Mouse (Mus musculus) c-Kit-negative CD71-positive TER-119-positive erythroid progenitor cells, embryonic 14.5 days (primary cell): ENCODE results near the gene Gpd1.
A peak's percentile ranks its signal among the peaks of the same experiment; 100 is the strongest.

Experiments
- DNase-seq: peaks from one replicate; pipeline ENCODE4 v3.0.0-alpha.2; 2013; ENCODE audit warnings: low read depth, low spot score

Gpd1 gene

DNA sequence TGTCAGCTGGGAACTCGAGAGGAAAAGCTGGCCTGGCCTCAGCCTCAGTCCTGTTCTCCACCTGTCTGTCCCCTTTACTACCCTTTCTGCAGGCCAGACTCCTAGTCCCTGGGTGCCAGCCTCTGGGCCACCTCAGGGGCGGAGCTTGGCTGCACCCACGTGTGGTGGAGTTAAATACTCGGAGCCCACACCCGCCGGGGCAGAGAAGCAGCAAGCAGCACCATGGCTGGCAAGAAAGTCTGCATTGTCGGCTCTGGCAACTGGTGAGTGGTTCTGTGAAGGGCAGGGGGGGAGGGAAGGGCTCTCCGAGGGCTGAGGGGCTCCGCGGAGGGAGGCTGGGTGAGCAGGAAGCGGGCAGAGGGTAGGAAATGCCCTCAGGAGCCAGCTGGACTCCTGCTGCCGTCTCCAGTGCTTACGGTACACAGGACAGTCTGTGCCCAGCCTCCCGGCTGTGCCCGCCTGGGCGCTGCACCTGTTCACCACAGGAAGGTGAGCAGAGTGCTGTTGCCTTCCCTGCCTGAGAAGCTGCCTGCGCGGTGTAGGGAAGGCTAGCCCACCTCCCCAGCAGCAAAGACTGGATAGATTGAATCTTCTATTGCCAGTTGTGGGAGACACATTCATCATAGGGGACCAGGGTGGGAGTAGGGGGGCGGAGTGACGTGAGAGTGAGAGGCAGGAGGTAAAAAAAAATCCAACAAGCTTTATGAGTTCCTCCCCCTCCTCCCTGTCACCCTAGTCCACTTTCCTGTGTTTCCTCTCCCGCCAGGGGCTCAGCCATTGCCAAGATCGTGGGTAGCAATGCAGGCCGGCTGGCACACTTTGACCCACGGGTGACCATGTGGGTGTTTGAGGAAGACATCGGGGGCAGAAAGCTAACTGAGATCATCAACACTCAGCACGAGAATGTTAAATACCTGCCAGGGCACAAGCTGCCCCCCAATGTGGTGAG, at the start of gene Gpd1:
Gene Gpd1, plus strand, starts transcription at position 130 of the 949 bp plus-strand sequence.
- DNase-seq, result no peak

DNA sequence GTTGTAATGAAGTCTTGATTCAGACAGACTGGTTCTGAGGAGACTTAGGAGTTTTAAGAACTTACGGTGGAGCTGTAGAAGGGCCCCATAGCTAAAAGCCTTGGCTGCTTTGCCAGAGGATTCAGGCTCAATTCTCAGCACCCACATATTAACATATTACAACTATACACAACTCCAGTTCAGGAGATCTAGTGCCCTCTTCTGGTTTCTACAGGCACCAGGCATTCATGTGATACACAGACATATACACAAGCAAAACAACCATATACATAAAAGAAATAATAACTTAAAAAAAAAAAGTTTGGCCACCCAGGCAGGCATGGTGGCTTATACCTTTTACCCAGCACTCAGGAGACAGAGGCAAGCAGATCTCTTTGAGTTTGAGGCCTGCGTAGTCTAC, 49.8 kb upstream of the Gpd1 start:
- no peak for DNase-seq

DNA sequence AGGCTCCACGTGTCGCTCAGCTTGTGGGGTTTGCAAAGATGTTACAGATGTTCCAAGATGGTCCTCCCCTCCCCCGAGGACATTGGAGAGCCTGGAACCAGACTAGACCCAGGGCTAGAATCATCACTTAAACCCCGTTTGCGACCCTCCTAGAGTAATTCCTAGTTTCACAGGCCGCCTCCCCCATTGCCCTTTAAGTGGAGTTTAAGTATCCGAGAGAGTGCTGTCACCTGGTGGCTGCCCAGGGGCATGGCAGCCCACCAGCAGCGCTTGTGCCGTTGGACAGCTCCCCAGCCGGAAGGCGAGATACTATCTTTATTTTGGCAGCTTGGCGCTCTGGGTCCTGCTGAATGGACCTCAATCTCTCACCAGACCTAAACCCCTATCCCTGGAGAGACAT, 48.4 kb upstream of the Gpd1 start:
- no peak for DNase-seq

DNA sequence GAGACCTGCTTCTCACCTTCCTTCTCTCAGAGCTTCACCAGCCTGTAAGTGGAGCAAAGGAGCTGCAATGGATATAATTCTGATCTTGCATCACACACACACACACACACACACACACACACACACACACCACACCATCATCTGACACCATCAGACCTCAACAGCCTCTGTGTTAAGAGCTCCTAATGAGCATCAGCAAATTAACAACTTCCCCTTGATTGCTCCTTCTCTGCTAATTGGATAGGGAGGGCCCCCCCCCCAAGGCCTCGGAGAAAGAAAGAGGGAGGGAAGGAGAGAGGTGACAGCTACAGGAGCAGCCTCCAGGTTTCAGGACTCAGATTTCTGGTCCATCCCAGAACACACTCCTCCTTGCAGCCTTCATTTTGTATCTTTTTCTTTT, 47.9 kb upstream of the Gpd1 start:
- no peak for DNase-seq

DNA sequence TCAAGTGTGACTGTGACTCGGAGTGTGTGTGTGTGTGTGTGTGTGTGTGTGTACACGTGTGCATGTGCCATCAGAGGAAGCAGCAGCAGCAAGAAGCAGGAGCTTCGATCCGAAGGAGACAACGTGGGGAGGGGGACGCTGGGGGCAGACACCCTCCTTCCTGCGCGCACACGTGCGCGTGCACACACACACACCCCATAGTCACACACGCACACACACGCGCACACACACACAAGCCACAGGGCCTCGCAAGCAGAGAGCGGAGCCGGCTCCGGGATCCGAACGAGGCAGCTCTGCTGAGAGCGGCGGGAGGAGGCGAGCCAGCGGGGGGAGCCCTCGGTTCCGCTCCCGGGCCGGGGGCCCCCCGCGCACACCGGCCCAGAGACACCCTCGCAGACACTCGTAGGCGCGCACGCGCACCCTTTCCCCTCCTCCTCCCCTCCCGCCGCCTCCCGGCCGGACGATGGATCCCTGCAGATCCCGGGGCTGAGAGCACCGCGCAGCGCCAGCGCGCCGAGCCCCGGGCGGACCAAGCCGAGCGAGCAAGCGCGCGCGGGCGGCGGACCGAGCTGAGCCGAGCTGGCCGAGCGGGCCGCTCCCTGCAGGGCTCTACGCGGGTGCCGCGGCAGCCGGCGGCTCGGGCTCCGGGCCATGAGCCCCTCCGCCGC, 47.0 kb upstream of the Gpd1 start, which contains the start of gene Asic1:
Gene Asic1, plus strand, starts transcription at position 215 of the 668 bp plus-strand sequence.
- DNase-seq, result no peak

DNA sequence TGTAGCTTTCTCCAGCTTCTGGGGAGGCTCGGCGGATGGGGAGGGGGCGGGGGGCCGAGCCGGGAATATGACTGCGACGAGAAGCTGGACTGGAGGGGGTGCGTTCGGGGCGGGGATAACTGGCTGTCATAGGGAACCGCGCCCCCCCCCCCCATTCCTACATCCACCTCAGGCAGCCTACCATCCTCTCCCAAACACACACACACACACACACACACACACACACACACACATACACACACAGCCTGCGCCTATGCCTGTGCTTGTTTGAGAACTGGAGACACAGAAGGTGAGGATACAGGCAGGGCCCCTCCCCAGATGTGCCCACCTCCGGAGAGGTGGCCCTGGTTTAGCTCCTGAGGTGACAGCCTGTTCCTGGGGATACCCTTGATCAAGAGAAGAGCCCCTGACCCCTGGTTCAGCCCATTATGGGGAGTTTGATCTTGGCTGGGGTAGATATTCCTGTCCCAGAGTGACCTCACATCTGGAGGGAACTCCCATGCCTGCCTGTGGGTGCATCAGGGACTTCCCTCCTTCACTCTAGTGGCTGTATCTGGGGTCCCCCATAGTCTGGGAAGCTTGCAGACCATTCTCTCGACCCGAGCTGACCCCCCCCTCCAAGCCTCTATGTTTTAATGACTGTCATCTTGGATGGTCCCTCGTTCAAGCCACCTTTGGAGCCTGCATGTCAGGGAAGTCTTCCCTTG, 46.2 kb upstream of the Gpd1 start:
- DNase-seq, result no peak

DNA sequence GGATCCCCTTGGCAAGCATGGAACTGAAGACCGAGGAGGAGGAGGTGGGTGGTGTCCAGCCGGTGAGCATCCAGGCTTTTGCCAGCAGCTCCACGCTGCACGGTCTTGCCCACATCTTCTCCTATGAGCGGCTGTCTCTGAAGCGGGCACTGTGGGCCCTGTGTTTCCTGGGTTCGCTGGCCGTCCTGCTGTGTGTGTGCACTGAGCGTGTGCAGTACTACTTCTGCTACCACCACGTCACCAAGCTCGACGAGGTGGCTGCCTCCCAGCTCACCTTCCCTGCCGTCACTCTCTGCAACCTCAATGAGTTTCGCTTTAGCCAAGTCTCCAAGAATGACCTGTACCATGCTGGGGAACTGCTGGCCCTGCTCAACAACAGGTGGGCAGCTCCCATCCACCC, 45.5 kb upstream of the Gpd1 start:
- DNase-seq, result no peak

DNA sequence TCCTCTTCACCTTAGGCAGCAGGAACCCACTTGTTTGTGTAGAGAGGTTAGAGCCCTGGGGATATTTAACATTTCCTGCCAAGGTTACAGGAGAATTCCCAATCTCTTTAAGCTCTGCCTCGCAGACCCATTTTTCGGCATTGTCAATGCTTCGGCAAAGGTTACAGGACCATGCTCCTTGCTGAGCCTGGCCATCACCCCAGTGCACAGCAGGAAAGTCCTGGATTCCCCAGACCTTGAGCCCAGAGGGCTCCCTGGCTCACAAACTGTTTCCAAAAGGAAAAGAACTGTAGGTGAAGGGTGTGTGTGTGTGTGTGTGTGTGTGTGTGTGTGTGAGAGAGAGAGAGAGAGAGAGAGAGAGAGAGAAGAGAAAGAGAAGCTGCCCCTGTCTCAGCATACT, 42.4 kb upstream of the Gpd1 start:
- DNase-seq, result no peak

DNA sequence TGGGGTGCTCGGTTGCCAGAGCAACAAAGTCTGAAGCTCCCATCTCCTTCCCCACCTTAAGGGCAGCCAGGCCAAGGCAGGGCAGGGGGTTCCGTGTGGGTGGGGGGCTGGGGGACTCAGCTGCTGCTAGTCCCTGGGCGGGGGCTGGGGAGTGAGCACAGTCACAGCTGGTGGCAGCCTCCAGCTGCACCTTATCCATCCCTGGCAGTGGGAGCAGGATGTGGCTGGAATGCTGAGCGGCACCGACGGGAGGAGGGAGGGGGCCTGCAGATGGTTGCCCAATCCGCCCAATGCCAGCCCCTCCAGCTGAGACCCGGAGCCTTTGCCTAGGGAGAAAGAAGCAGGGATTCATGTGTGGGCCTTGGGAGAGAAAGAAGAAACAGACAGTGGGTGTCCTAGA, 40.2 kb upstream of the Gpd1 start:
- DNase-seq, result no peak

DNA sequence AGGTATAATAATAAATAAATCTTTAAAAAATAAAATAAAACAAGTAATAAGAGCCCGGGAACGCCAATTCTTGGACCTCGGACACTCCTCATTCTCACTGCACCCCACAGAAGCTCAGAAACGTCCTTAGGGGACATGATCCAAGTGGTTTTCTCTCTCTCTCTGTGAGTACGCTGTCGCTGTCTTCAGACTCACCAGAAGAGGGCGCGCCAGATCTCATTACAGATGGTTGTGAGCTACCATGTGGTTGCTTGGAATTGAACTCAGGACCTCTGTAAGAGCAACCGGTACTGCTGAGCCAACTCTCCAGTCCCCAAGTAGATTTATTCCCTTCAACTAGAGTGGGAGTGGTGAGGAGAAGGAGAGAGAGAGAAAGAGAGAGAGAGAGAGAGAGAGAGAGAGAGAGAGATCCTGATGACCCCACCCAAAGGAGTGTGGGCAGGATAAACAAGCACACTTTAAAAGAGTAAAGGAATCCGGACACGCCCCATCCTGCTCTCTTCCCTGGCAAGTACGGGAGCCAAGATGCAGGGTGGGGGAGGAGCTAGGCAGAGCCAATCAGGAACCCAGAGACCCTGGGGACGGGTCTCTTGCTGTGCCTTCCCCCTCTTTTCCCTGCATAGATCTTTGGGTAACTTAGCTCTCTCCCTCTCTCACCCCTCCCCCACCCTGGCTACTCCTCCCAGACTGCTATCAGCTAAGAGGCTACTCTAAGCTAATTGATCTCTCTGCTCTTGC, 39.1 kb upstream of the Gpd1 start:
- DNase-seq, result no peak

DNA sequence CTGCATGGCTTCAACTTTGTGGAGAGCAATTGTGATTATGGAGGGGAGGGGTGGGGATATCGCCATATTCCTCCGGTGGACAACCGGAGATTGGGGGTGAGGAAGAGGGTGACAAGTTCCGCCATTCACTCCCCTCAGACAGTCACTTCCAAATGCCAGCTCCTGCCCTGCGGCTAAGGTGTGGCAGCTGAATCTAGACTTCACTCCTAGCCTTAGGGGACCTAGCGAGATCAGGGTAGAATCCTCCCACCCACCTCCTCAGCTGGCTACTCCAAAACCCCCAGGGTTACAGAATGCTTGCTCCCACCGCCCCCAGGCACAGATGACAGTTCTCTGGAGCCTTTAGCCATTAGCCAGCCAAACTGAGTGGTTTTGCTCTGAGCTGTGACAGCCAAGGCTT, 38.3 kb upstream of the Gpd1 start:
- DNase-seq, result no peak

DNA sequence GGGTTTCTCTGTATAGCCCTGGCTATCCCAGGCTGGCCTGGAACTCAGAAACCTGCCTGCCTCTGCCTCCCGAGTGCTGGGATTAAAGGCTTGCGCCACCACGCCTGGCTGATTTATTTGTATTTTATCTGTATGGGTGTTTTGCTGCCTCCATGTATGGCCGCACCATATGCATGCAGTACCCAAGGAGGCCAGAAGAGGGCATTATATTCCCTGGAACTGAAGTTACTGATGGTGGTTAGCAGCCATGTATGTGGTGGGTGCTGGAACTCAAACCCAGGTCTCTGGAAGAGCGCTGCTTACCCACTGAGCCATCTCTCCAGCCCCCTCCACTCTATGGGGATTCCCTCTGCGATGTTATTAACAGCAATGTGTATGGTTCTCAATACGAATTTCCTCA, 34.4 kb upstream of the Gpd1 start:
- DNase-seq, result peak; percentile 38

DNA sequence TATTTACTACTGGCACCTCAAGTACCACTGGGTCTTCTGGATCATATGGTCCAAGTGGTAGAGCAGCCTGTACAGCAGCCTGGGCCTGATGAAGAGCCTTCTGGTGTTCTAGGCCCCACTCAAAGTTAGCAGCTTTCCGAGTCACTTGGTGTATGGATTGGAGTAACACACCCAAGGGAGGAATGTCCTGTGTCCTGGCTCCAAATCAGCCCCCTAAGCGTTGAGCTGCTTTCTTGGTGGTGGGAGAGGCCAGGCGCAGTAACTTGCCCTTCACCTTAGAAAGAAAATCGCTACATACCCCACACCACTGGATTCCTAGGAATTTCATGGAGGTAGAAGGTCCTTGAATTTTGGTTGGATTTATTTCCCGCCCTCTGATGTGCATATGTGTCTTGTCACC, 33.2 kb upstream of the Gpd1 start:
- DNase-seq, result no peak

DNA sequence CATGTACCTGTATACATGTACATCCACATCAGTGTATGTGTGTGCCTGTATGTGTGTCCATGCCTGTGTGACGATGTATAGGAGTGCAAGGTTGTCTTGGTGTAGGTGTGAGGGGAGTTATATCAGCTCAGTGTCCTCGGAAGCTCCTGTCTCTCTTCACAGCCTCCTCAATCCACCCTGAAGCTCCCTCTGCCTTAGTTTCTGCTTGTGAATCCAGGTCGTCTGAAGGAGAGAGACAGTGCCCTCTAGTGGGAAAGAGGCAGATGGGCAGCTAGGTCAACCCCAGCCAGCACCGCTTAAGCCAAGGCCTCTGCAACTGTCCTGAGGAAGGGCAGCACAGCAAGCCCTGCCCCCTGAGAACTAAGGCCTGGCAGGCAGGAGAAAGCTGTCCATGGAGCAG, 28.6 kb upstream of the Gpd1 start:
- DNase-seq, result no peak

DNA sequence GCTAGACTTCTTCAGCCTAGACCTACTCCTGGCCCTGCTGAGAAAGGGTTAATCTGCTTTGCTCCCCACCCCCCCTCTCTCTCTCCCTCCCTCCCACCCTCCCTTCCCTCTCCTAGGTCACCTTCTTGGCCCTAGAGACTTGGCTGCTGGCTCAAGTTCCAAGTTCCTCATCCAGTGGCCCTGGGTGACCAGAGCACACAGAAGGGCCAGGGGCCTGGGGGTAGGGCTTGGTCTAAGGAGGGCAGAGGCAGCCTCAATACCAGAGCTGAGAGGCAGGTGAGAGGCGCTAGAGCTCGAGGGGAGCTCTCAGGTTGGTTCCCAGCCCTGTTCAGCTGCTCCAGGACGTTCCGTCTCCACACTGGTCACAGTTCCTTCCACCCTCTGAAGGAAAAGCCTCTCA, 26.4 kb upstream of the Gpd1 start:
- DNase-seq, result no peak

DNA sequence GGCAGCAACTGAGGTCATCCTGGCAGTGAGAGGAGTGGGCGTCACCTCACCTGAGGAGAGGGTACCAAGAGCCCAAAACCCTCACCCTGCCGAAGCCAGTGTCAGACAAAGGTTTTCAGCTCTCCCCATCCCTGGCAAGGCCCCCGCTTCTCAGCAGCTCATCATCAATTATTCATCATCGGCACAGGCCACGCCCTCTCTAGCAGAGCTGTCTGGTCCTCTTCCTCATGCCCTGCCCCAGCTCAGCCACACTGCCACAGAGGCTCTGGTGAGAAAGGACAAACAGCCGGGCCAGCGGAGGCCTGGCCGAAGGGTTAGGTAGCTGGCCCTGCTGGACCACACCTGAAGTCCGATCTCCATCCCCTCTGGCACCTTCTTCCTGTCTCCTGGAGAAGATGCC, 25.3 kb upstream of the Gpd1 start:
- no peak for DNase-seq

DNA sequence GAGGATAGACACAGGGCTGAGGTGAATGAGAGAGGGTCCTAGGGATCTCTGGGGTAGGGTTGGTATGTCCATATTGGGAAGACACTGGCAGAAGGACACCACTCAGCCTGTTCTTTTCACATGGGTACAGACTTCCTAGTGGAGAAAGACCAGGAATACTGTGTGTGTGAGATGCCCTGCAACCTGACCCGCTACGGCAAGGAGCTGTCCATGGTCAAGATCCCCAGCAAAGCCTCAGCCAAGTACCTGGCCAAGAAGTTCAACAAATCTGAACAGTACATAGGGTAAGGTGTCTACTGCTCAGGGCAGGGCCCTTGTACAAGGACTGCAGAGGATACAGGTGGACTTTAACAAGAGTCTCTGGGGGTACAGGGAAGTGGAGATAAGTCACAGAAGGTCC, 20.0 kb upstream of the Gpd1 start:
- no peak for DNase-seq

DNA sequence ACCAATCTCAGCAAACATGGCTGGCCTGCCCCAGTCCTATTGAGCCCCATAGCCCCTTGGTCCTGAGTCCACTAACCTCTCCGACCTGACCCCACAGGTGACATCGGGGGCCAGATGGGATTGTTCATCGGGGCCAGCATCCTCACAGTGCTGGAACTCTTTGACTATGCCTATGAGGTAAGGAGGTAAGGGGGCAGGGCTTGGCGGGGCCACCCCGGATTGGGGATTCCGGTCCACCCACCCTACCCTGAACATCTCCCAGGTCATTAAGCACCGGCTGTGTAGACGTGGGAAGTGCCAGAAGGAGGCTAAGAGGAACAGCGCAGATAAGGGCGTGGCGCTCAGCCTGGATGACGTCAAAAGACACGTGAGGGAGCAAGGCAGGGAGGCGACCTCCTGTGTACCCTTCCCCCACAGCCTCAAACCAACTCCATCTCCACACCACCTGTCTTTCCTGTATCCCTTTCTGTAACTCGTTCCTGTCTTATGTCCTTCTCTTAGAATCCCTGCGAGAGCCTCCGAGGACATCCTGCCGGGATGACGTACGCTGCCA, 18.7 kb upstream of the Gpd1 start:
- no peak for DNase-seq

DNA sequence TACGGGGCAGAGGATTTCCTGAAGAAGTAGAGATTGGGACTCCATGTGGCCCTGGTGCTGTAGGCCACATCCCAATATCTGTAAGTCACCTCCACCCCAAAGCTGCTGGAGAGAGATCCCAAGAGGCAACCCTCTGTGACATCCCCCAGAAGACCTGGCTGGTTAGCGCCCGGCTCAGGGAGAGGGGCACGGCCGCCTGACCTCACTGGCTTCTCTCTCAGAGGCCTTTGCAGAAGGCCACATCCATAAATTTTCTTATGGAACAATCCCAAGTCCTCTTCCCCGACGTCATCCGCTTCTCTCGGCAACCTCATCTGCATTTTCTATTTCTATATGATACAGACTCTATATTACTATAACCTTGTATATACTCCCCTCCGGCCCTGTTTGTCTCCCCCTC, 17.6 kb upstream of the Gpd1 start:
- no peak for DNase-seq

DNA sequence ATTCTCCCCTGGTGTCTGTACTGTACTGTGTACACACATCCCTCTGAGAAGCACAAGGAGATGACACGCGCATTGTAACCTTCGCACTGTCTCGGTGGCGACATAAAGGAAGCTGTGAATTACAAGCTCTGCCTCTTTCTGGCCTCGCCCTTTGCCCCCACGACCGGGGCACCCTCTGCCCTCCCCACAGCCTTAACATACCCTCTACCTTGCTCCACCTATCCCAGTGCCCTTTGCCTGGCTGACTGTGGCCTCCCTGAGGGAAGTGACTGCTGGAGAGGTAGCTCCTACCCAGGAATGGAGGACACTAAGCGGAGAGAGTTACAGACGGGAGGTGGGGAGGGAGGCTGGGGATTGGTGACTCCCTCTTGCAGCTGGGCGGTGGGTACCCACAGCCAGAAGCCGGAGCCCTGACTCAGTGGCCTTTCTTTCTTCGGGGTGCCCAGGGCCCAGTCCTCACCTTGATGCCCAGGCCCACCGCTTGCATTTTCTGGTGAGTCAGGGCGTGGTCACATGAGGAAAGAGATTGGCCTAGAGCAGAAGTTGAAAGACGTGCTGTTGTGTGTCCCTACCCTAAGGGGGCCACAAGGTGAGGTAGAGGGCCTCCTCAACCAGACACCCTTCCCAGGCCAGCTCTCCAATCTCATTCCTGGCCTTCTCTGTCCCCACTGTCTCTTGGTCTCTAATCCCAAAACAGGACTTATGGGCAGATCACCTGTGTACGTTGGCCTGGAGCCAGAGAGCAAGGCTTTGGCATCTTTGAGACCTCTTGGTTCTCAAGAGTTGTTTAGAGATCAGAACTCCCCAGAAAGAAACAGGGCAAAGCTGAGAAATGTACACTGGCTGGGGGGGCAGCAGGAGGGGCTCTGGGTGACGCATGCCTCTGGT, 16.9 kb upstream of the Gpd1 start:
- DNase-seq, result no peak
